Mouse (Mus musculus): ENCODE results near the gene Ifnar1. TPM values are rescaled to one million over a fixed set of nuclear protein-coding genes. Genes with fewer than 3 reads are reported as not detected.

Ifnar1 gene
- polyA plus RNA-seq, 1 experiment from 2014 or later, result 40.1 TPM

GRCm38 (mm10) chr16:91505116-91505601 is 20.1 kb downstream of the Ifnar1 start:
- WGBS, result 88% methylated on average over 15 of the region's 15 CpGs
- no peak overlapping the region for H3K9ac ChIP-seq
- no peaks in the 10 kb centered on the region for H3K27me3 ChIP-seq (replicated peaks)
- no peaks in the 10 kb centered on the region for H3K9me3 ChIP-seq (replicated peaks)
- ATAC-seq (ENCODE audit: insufficient number of reproducible peaks, low FRiP score), result no peak
- H3K4me3 ChIP-seq, result no peak overlapping the region
- H3K36me3 ChIP-seq, result peaks cover 78% of the 10 kb centered on the region
- H3K4me2 ChIP-seq, result no peak overlapping the region
- H3K27ac ChIP-seq (ENCODE audit: poor library complexity, severe bottlenecking), result no peak overlapping the region
- no peaks in the 10 kb centered on the region for H3K4me1 ChIP-seq (replicated peaks)

DNA sequence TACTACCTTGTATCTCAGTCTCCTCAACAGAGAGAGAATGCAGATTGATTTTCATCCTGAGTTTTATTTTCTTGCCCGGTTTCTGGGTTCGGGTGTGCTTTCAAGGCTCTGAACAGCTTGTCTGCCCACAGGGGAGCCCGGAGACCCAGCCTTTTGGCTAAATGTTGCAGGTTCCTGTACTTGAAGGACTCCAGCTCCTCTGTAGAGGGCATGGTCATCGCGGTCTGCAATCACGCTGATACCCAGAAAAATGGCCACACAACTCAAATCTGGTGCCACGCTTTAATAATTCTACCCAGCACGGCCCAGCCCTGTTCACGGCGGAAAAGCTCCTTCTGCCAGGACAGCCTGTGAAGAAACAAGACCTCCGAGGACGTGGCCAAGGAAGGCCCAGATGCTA is 21.4 kb downstream of the Ifnar1 start:
- H3K9me3 ChIP-seq (replicated peaks), result no peaks in the 10 kb centered on the region
- peaks cover 66% of the 10 kb centered on the region for H3K36me3 ChIP-seq
- H3K4me3 ChIP-seq, result no peak overlapping the region
- no peak overlapping the region for H3K9ac ChIP-seq
- H3K27me3 ChIP-seq (replicated peaks), result no peaks in the 10 kb centered on the region
- H3K27ac ChIP-seq (ENCODE audit: poor library complexity, severe bottlenecking), result no peak overlapping the region
- no peak for ATAC-seq (ENCODE audit: insufficient number of reproducible peaks, low FRiP score)
- 92% methylated on average over 12 of the region's 12 CpGs for WGBS
- no peaks in the 10 kb centered on the region for H3K4me1 ChIP-seq (replicated peaks)
- H3K4me2 ChIP-seq, result no peak overlapping the region

DNA sequence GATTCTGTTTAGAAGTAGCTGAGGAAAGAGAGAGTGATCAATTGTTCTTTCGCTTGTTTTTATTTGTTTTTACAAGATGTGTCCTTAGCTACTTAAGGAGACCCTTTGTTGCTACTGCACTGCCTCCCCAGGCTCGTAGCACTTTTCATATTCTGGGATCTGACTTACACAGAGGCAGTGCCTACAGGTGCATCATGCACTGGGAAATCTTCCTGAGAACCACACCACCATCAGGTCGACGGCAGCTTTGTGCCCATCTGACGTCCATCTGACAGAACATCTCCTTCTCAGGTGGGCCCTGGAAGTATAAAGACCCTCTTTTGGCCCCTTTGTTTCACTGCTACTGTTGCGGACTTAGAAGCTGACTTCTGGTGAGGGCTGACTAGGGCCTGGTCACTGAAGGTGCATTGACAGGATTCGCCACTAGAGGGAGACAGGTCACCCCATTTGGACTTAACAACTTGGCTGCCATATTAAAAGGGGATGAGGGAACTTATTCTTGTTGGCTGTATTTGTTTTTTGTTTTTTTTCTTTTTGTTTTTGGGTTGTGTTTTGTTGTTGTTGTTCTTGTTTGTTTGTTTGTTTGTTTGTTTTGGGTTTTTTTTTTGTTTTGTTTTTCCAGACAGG is 27.2 kb downstream of the Ifnar1 start:
- 0 out of 2 replicates have a peak, but pooled peaks have one; percentile 57 for ATAC-seq (ENCODE audit: insufficient number of reproducible peaks, low FRiP score)
- no peak overlapping the region for H3K4me3 ChIP-seq
- 34% methylated on average over 7 of the region's 7 CpGs for WGBS

GRCm38 (mm10) chr16:91513099-91513498 is 28.1 kb downstream of the Ifnar1 start:
- Histone ChIP-seq H3K9ac (no peak overlapping the region), H3K9me3 (replicated peaks) (no peaks in the 10 kb centered on the region), H3K4me3 (no peak overlapping the region), H3K36me3 (peaks cover 8% of the 10 kb centered on the region), H3K27ac (ENCODE audit: poor library complexity, severe bottlenecking) (no peak overlapping the region), H3K4me1 (replicated peaks) (no peaks in the 10 kb centered on the region), H3K4me2 (no peak overlapping the region), H3K27me3 (replicated peaks) (no peaks in the 10 kb centered on the region)
- no peak; the same call in 1 of the 2 replicates for ATAC-seq (ENCODE audit: insufficient number of reproducible peaks, low FRiP score)
- 79% methylated on average over 6 of the region's 6 CpGs for WGBS

More for the DNA sequence above, 27.2 kb downstream of the Ifnar1 start:
- Histone ChIP-seq H3K27ac (ENCODE audit: poor library complexity, severe bottlenecking) (no peak overlapping the region), H3K4me2 (no peak overlapping the region), H3K36me3 (peaks cover 14% of the 10 kb centered on the region), H3K4me1 (replicated peaks) (no peaks in the 10 kb centered on the region), H3K27me3 (replicated peaks) (no peaks in the 10 kb centered on the region), H3K9me3 (replicated peaks) (no peaks in the 10 kb centered on the region), H3K9ac (no peak overlapping the region)

- no peaks in the 10 kb centered on the region for H3K27me3 ChIP-seq (replicated peaks)
- H3K9ac ChIP-seq, result no peak overlapping the region
- no peak overlapping the region for H3K27ac ChIP-seq (ENCODE audit: poor library complexity, severe bottlenecking)
- ATAC-seq (ENCODE audit: insufficient number of reproducible peaks, low FRiP score), result no peak
- no peaks in the 10 kb centered on the region for H3K36me3 ChIP-seq
- H3K4me2 ChIP-seq, result no peak overlapping the region
- no peaks in the 10 kb centered on the region for H3K9me3 ChIP-seq (replicated peaks)
- H3K4me3 ChIP-seq, result no peak overlapping the region
- 39% methylated on average over 7 of the region's 7 CpGs for WGBS
- no peaks in the 10 kb centered on the region for H3K4me1 ChIP-seq (replicated peaks)
Measured at GRCm38 (mm10) chr16:91517020-91517419, 32.0 kb downstream of the Ifnar1 start.

- 0 out of 2 replicates have a peak, but pooled peaks cover 1% of the 10 kb centered on the region for H3K4me1 ChIP-seq (replicated peaks)
- H3K4me2 ChIP-seq, result no peak overlapping the region
- no peak overlapping the region for H3K27ac ChIP-seq (ENCODE audit: poor library complexity, severe bottlenecking)
- no peak overlapping the region for H3K4me3 ChIP-seq
- no peaks in the 10 kb centered on the region for H3K27me3 ChIP-seq (replicated peaks)
- no peak for ATAC-seq (ENCODE audit: insufficient number of reproducible peaks, low FRiP score)
- WGBS, result 78% methylated on average over 5 of the region's 5 CpGs
- H3K9ac ChIP-seq, result no peak overlapping the region
- peaks cover 4% of the 10 kb centered on the region; the same call in 1 of the 2 replicates for H3K9me3 ChIP-seq (replicated peaks)
- no peaks in the 10 kb centered on the region for H3K36me3 ChIP-seq
Measured at GRCm38 (mm10) chr16:91522040-91522439, 37.0 kb downstream of the Ifnar1 start.

DNA sequence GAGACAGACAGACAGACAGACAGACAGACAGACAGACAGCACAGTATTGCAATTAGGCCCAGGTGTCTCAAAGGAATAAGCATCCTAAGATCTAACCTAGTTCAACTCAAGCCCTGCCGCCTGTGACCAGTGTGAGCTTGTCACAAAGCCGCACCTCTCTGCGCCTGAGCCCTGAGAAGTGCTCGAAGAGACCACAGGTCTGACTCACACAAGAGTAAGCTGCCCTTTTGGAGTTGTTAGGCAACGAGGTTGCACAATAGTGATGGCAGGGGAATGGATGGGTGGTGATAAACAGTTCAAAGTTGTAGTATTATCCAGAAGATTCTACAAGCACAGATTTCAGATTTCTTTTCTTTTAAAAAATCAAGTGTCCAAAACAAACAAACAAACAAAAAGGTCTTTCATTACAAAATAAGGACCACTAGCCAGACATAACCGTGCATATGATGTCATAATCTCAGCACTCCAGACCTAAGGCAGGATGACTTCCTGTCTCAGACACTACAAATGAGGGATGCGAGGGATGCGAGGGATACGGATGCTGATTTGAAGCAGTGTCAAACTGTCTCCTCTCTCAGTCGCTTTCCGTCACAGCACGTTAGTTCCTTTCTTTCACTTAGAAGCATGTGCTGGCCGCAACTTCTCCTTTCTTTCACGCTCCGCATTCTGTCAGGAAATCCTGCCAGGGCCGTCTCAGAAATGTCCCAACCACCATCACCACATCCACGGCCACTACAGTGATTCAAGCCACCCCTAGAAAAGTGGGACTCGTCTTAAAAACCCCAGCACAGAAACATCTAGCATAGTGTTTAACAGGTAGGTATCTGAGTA is 37.7 kb downstream of the Ifnar1 start:
- Histone ChIP-seq H3K4me3 (no peak overlapping the region), H3K27ac (ENCODE audit: poor library complexity, severe bottlenecking) (no peak overlapping the region), H3K4me1 (replicated peaks) (0 out of 2 replicates have a peak, but pooled peaks cover 7% of the 10 kb centered on the region), H3K27me3 (replicated peaks) (no peaks in the 10 kb centered on the region), H3K9ac (no peak overlapping the region), H3K36me3 (no peaks in the 10 kb centered on the region), H3K4me2 (no peak overlapping the region), H3K9me3 (replicated peaks) (peaks cover 4% of the 10 kb centered on the region; the same call in 1 of the 2 replicates)
- WGBS, result 69% methylated on average over 18 of the region's 18 CpGs
- ATAC-seq (ENCODE audit: insufficient number of reproducible peaks, low FRiP score), result no peak

- Histone ChIP-seq H3K4me1 (replicated peaks) (0 out of 2 replicates have a peak, but pooled peaks cover 7% of the 10 kb centered on the region), H3K36me3 (no peaks in the 10 kb centered on the region), H3K4me3 (no peak overlapping the region), H3K4me2 (no peak overlapping the region), H3K27ac (ENCODE audit: poor library complexity, severe bottlenecking) (no peak overlapping the region), H3K9ac (no peak overlapping the region), H3K9me3 (replicated peaks) (peaks cover 4% of the 10 kb centered on the region; the same call in 1 of the 2 replicates), H3K27me3 (replicated peaks) (no peaks in the 10 kb centered on the region)
- WGBS, result 70% methylated on average over 5 of the region's 5 CpGs
- no peak for ATAC-seq (ENCODE audit: insufficient number of reproducible peaks, low FRiP score)
Measured at GRCm38 (mm10) chr16:91524206-91524605, 39.2 kb downstream of the Ifnar1 start.

DNA sequence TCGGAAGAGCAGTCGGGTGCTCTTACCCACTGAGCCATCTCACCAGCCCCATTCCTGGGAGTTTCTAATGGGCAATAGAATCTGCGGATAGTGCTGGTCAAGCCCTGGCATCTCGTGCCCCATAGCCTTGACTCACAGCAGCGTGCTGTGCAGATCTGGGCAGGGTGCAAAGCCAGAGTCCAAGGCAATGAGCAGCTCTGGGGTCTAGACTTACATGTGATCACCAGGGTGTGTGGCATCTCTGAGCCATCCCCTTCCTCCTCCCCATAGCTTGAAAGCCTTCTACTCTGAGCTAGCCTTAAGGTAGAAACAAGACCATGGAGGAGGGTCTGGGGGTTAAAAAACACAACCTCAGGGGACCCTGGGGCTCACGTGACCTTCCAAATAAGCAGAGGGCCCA is 41.2 kb downstream of the Ifnar1 start:
- Histone ChIP-seq H3K4me3 (no peak overlapping the region), H3K27ac (ENCODE audit: poor library complexity, severe bottlenecking) (no peak overlapping the region), H3K4me2 (no peak overlapping the region), H3K9me3 (replicated peaks) (peaks cover 4% of the 10 kb centered on the region; the same call in 1 of the 2 replicates), H3K4me1 (replicated peaks) (0 out of 2 replicates have a peak, but pooled peaks cover 7% of the 10 kb centered on the region), H3K9ac (no peak overlapping the region), H3K27me3 (replicated peaks) (no peaks in the 10 kb centered on the region), H3K36me3 (no peaks in the 10 kb centered on the region)
- WGBS, result 92% methylated on average over 6 of the region's 6 CpGs
- no peak for ATAC-seq (ENCODE audit: insufficient number of reproducible peaks, low FRiP score)

DNA sequence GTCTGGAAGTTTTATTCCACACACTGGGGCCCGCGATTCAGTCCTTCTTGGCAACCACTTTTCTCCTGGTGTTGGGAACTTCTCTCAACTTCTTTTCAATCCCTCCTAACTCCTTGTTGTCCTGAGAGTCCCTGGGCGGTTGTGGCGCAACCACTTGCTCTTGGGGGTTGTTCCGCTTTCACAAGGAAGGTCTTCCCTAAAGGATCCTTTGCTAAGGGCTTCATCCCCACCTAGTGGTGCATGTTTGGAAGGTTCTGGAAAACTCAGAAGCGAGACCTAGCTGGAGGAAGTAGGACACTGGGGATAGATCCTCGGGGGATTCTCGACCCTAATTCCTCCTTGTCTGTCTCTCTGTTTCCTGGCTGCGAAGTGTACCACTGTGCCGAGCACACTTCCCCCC is 42.0 kb downstream of the Ifnar1 start:
- WGBS, result 64% methylated on average over 10 of the region's 10 CpGs
- no peaks in the 10 kb centered on the region for H3K36me3 ChIP-seq

GRCm38 (mm10) chr16:91527500-91527899 is 42.5 kb downstream of the Ifnar1 start:
- H3K4me2 ChIP-seq, result no peak overlapping the region
- H3K4me3 ChIP-seq, result no peak overlapping the region
- no peaks in the 10 kb centered on the region for H3K27me3 ChIP-seq (replicated peaks)
- ATAC-seq (ENCODE audit: insufficient number of reproducible peaks, low FRiP score), result no peak
- H3K9me3 ChIP-seq (replicated peaks), result peaks cover 4% of the 10 kb centered on the region; the same call in 1 of the 2 replicates
- H3K36me3 ChIP-seq, result no peaks in the 10 kb centered on the region
- peaks cover 15% of the 10 kb centered on the region for H3K4me1 ChIP-seq (replicated peaks)
- no peak overlapping the region for H3K9ac ChIP-seq
- no peak overlapping the region for H3K27ac ChIP-seq (ENCODE audit: poor library complexity, severe bottlenecking)
- WGBS, result 51% methylated on average over 5 of the region's 5 CpGs

More for the DNA sequence above, 42.0 kb downstream of the Ifnar1 start:
- Histone ChIP-seq H3K4me2 (no peak overlapping the region), H3K27me3 (replicated peaks) (no peaks in the 10 kb centered on the region), H3K9me3 (replicated peaks) (peaks cover 4% of the 10 kb centered on the region; the same call in 1 of the 2 replicates), H3K4me3 (no peak overlapping the region), H3K9ac (no peak overlapping the region), H3K27ac (ENCODE audit: poor library complexity, severe bottlenecking) (no peak overlapping the region), H3K4me1 (replicated peaks) (0 out of 2 replicates have a peak, but pooled peaks cover 10% of the 10 kb centered on the region)
- ATAC-seq (ENCODE audit: insufficient number of reproducible peaks, low FRiP score), result no peak
